Mouse (Mus musculus) adipocyte (in vitro differentiated cells): ENCODE results near the gene Dlgap1.
"Not testable (repeated sequence)": the region's sequence is repeated elsewhere in the genome, so short reads cannot be mapped to it uniquely, and the experiment has no call there.

Source experiments
- DNase-seq: peaks from one replicate; pipeline ENCODE4 v3.0.0-alpha.2; 2016; ENCODE audit warnings: low spot score

Dlgap1 gene

DNA sequence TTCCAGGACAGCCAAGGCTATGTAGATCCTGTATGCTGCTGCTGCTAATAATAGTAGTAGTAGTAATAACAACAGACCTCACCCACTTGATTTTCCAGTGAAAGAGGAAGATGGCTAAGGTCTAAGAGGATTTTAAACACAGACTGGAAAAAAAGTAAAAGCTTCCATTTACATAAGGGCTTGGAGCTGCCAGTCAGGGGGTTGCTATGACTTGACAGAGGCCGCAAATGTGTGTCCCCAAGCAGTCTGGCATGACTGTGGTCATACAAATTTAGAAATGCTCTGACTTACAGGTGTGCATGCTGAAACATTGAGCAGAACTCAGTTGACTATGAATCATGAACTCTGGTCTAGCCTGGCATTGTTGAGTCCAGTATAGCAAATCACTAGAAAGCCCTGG, 839.0 kb downstream of the Dlgap1 start:
- DNase-seq: no peak

- no peak for DNase-seq
Measured at GRCm38 (mm10) chr17:70808837-70809236, 840.0 kb downstream of the Dlgap1 start.

- no peak for DNase-seq
Measured at GRCm38 (mm10) chr17:70809776-70810175, 840.9 kb downstream of the Dlgap1 start.

DNA sequence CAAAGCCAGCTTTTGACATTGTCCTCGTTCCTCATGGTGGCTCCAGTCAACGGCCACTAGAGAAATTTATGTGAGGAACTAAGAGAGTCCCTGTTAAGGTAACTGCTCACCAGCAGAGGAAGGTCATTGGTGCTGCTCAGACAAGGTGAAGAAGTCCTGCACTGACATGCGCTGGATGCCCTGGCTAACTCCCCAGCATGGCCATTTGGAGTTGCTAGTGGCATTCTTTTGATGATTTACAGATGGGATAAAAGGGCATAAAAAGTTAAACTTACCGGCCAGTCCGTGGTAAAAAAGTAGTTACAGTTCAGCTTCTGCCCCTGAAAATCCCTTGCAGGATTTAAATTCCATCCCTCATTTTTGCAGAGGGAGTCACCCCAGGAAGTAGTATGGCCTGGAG, 841.9 kb downstream of the Dlgap1 start:
- no peak for DNase-seq

- DNase-seq: no peak
Measured at GRCm38 (mm10) chr17:70815001-70815400, 846.1 kb downstream of the Dlgap1 start.

DNA sequence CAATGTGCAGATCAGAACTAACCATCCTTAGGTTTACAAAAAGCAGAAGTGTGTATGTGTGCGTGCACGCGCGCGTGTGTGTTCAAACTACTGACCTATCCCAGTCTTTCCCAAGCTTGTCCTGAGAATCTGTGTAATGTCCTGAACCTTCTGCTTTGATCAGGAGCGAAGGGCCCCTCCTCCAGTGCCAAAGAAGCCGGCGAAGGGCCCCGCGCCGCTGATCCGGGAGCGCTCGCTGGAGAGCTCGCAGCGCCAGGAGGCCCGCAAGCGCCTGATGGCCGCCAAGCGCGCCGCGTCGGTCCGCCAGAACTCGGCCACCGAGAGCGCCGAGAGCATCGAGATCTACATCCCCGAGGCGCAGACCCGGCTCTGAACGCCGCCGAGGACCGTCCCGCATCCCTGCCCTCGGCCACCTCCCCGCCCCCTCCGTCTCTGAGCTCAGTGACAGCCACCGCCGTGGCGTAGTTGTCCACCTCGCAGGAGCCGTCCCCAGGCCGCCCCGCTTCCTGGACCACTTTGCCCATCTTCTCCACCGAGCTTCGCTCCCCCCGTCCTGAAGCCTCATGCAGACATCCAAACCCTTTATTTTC, 849.1 kb downstream of the Dlgap1 start:
- no peak for DNase-seq

- DNase-seq: no peak
Measured at GRCm38 (mm10) chr17:70823083-70823482, 854.2 kb downstream of the Dlgap1 start.

DNA sequence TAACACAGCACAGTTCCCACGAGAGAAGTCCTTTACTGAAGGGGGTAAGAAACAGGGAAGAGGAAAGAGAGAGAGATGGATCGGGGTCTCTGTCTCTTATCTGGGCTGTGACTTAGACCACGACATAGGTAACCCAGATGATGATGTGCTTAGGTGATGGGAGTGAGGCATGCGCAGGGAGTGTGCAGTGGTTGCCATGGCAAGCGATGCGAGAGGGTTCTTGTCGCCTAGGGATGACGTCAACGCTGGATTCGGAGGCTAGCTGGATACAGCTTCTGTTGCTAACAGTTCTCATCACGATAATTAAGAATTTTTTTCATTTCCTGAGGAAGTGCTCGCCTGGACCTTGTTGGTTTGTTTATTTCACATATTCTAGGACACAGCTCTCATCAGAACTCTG, 857.4 kb downstream of the Dlgap1 start:
- DNase-seq: no peak

DNA sequence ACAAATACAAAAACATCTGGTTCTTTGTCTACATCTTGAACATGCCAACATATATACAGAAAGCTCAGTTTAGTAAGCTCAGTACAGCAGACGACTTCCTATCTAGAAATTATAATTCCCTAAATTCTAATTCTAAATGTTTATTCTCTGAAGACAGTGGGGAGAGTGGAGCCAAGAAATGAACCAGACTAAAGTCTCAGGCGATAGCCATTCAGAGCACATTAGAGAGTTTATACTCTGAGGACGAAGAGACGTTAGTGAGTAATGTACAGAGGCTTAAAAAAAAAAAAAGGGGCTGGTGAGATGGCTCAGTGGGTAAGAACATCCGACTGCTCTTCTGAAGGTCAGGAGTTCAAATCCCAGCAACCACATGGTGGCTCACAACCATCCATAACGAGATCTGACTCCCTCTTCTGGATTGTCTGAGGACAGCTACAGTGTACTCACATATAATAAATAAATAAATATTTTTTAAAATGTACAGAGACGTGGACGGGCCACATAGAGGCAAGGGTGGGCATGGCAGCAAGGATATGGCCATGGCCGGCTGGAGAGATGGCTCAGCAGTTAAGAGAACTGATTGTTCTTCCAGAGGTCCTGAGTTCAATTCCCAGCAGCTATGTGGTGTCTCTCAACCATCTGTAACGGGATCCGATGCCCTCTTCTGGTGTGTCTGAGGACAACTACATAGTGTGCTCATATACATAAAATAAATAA, 858.7 kb downstream of the Dlgap1 start:
- not testable (repeated sequence) for DNase-seq

- no peak for DNase-seq
Measured at GRCm38 (mm10) chr17:70828180-70828528, 859.3 kb downstream of the Dlgap1 start.

DNA sequence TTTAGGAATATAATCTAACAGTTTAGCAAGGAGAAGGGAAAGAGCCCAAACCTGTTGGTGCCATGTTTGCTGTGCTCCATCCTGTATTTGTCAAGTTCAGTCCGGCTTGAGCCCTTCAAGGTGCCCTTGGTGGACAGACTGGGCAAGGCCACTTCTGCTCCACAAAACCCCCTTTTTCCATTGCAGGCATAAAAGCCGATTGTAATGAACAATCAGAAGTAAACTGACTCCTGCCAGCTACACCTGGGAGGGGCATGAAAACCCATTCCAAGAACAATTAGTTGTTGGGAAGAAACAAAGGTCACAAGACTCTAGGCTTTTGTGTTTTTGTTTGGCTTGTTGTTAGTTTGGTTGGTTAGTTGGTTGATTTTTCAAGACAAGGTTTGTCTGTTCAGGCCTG, 859.7 kb downstream of the Dlgap1 start:
- no peak for DNase-seq

- DNase-seq: no peak
Measured at GRCm38 (mm10) chr17:70829217-70829616, 860.3 kb downstream of the Dlgap1 start.

DNA sequence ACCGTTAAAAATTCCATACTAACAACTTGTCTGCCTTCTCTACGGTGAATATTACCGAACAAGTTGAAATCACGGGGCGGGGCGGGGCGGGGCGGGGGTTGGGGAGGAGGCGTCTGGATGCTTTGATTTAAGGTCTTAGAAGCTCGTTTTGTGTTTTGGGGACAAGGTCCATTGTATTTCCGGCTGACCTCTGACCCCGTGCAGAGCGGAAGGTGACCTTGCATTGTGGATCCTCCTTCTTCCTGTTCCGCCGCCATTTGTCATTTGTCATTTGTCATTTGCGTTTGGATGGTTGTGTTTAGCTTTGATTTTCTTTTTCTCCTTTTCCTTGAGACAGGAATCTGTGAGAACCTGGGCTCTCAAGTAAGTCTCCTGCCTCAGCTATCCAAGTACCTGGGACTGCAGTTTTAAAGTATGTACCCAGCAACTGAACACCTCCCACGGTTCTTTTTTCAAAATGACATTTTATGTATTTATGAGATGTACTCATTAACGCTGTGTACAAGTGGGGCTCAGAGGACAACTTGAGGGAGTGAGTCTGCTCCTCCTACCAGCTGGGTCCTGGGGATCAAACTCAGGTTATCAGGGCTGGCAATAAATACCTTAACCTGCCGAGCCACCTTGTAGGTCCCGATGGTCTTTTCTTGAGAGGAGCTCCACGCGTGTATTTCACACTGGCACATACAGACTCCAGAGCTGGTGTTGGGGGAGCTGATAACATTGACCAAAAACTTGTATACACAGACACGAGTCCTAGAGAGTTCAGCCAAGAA, 861.3 kb downstream of the Dlgap1 start:
- no peak for DNase-seq

DNA sequence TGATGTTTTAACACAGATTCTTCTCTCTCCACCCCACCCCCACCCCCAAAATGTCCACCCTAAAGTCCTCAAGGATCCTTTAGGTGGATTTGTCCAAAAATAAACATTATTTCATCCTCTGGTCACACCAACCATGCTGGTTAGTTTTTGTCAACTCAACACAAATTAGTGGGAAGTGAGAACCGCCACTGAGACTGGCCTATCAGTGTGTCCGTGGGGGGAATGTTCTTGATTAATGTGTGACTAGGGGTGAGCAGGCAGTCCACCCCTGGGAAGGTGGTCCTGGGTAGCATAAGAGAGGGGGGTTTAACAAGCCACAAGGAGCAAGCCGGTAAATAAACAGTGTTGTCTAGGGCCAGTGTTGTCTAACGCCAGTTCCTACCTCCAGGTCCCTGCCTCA, 862.7 kb downstream of the Dlgap1 start:
- DNase-seq: no peak

DNA sequence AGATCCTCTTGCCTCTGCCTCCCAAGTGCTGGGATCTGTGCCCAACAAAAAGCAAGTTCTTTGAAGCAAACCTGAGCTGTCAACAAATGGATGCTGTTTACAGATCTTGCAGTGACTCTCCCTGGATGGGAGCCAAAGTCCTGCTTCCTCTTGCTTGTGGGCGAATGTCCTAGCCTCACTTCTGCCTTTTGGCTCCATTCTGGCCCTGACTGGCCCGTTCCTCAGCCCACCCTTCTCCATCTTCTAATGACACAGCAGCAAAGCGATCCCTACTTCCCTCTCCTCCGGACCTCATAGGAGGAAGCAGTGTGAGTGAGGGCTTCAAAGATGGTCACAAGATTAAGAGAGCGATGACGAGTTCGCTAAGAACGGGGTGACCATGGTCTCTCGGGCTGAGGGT, 863.7 kb downstream of the Dlgap1 start:
- no peak for DNase-seq

- DNase-seq: no peak
Measured at GRCm38 (mm10) chr17:70834430-70834965, 865.6 kb downstream of the Dlgap1 start.

DNA sequence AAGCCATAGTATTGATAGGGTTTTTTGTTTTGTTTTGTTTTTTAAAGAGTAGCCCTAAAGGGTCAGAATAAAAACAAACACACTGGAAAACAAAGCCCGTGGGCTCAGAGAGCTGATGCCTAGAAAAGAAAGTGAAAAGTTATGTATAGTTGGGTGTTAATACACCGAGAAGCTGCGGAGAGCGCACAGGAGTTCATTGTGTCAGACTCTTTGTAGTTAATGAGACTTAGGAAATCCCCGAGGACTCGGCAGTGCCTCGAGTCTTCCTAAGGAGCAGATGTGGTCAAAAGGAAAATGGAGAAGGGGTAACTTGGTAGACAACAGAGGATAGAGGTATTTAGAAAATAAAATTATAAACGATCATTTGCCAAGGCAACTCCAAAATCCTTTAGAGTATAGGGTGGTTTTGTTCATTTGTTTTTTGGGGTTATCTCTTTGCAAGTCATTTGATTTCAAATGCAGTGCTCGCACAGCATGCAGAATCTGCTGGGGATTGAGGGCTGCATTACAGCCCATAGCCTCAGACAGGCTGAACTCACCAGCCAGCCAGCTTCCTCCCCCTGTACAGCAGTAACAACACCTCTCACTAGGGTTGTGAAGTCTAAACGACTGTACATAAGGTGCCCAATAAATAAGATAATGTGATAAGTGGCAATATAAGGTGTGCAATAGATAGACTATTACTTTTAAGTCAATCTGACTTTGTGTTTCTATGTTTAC, 866.4 kb downstream of the Dlgap1 start:
- no peak for DNase-seq

DNA sequence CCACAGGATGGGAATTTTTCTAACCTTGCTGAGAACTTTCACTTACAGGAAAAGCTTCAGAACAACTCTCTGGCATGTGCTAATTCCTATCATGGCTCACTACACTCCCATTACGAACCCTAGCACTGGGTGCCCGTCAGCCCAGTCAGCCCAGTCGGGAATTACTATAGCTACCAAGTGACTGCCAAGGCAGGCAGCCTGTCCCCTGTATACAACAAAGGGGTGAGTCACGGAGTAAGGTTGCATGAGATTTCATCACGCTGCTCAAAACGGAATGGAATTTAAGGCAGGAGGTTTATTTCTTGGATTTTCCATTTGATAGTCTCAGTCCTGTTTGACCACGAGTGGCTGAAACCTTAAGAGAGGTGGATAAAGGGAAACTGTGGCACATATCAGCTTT, 867.9 kb downstream of the Dlgap1 start:
- peak; percentile 80 for DNase-seq

GRCm38 (mm10) chr17:70837474-70837873, 868.6 kb downstream of the Dlgap1 start:
- DNase-seq: not testable (repeated sequence)

GRCm38 (mm10) chr17:70838031-70838430, 869.2 kb downstream of the Dlgap1 start:
- no peak for DNase-seq

DNA sequence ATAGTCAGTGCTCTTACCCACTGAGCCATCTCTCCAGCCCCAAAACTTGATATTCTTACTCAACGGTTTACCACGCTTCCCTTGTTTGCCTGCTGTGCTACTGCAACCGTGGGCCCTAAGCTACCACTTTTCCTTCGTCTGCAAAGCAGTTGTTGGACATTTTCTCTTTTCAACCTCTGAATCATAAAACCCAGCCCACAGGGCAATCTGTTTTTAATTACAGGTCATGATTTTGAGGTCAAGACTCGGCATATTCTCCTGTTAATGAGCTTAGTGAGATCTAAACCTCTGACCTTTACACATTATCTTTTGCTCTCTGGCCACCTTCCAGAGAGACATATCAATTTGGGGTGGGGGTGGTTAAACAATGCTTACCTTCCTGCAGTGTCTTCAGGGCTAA, 869.7 kb downstream of the Dlgap1 start:
- no peak for DNase-seq

- DNase-seq: no peak
Measured at GRCm38 (mm10) chr17:70843252-70843651, 874.4 kb downstream of the Dlgap1 start.
